Mouse (Mus musculus) lung, embryonic 14.5 days (tissue): ENCODE results near the gene Gm5148. TPM values are rescaled to one million over a fixed set of nuclear protein-coding genes. Genes with fewer than 3 reads are reported as not detected.

ENCODE experiments used
- ATAC-seq: fragments of 200-750 bp; cut with Nextera tagmentation; 2 replicates; pipeline ENCODE4 v1.8.0; 2017; ENCODE audit warnings: mild to moderate bottlenecking, moderate TSS enrichment, moderate library complexity; ENCODE audit not compliant: insufficient read depth
- DNase-seq: peaks from one replicate; pipeline ENCODE4 v3.0.0-alpha.2; 2015
- H3K27ac ChIP-seq: fragments of 300-500 bp; sonication (generic); 2 replicates; pipeline ENCODE4 v1.5.1; 2014; ENCODE audit warnings: low read depth, mild to moderate bottlenecking, moderate library complexity
- H3K27me3 ChIP-seq: fragments of 300-500 bp; sonication (generic); 2 replicates; pipeline ENCODE4 v1.6.1; 2014; ENCODE audit warnings: low read length, control low read depth; ENCODE audit not compliant: insufficient read depth
- H3K36me3 ChIP-seq: fragments of 300-500 bp; sonication (generic); 2 replicates; pipeline ENCODE4 v1.6.1; 2014; ENCODE audit warnings: control low read depth; ENCODE audit not compliant: insufficient read depth
- H3K4me1 ChIP-seq: fragments of 300-500 bp; sonication (generic); 2 replicates; pipeline ENCODE4 v1.6.1; 2014; ENCODE audit warnings: antibody characterized with exemption, control low read depth; ENCODE audit not compliant: insufficient read depth
- H3K4me2 ChIP-seq: fragments of 300-500 bp; sonication (generic); 2 replicates; pipeline ENCODE4 v1.6.1; 2014; ENCODE audit warnings: mild to moderate bottlenecking
- H3K4me3 ChIP-seq: fragments of 300-500 bp; sonication (generic); 2 replicates; pipeline ENCODE4 v1.5.1; 2014; ENCODE audit warnings: low read depth, low read length
- H3K9ac ChIP-seq: fragments of 300-500 bp; sonication (generic); 2 replicates; pipeline ENCODE4 v1.6.1; 2014
- H3K9me3 ChIP-seq: fragments of 300-500 bp; sonication (generic); 2 replicates; pipeline ENCODE4 v1.6.1; 2016; ENCODE audit warnings: low read depth, low read length, control low read depth
- CTCF ChIP-seq: IDR thresholded peaks from 2 replicates; pipeline ENCODE4 v1.5.1; 2016; ENCODE audit warnings: antibody characterized with exemption, low read depth
- WGBS: fragments of 180-500 bp; shearing (Covaris S2); extraction: QIAGEN DNeasy Blood & Tissue Kit; methylation state at CpG from one replicate; pipeline ENCODE4 v1.1.7; 2014; 5-methylcytosine and 5-hydroxymethylcytosine counted together
- polyA plus RNA-seq: library from polyadenylated mRNA; unstranded; fragments of >200 nt; fragmentation: Nextera tagmentation; extraction: Ambion mirVana; gene quantifications from 2 replicates; pipeline ENCODE4 v1.2.1, GENCODE M21; 2014

The Gm5148 gene
- polyA plus RNA-seq, 1 experiment from 2014 or later = 6.7 TPM

DNA sequence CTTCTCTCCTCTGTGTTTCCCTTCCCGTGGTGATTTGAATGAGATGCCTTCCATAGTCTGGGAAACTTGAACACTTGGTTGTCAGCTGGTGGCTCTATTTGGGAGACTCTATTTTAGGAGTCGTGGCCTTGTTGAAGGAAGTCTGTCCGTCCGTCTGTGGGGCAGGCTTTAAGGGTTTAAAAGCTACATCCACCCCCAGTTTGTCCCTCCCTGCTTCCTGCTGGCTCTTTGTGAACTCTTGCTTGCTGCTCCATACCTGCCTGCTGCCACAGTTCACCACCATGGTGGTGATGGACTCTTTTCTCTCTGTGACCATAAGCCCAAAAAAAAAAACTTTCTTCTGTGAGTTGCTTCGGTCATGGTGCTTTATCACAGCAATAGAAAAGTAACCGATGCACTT is 21.2 kb downstream of the Gm5148 start:
- Histone ChIP-seq H3K9ac (no peak overlapping the region), H3K4me1 (peaks cover 5% of the 10 kb centered on the region; the same call in 1 of the 2 replicates), H3K4me2 (no peak overlapping the region), H3K4me3 (no peak overlapping the region), H3K36me3 (no peaks in the 10 kb centered on the region), H3K27me3 (no peaks in the 10 kb centered on the region), H3K9me3 (no peaks in the 10 kb centered on the region), H3K27ac (no peak overlapping the region)
- ATAC-seq = no peak
- no peak for DNase-seq
- no peak for TF ChIP-seq CTCF
- WGBS = 89% methylated on average over 6 of the region's 6 CpGs

DNA sequence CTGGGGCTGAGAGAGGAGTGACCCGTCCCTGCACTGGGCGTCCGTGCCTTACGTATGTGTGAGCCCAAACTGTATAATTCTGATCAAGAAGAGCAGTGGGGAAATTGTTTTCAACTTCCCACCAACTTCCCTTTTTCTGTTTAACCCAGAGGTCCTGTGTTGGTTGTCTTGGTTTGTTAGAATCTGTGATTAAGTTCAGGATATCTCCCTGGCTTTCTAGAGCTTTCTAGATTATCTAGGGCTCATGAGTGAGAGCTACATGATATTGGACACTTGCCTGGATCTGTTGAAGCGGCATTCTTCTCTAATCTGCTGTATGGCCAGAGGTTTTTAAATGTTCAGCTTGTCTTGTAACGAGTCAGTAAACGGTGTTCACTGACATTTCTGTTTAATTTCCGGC is 30.7 kb downstream of the Gm5148 start:
- DNase-seq = peak; percentile 78
- ATAC-seq = no peak
- Histone ChIP-seq H3K27ac (no peak overlapping the region; the same call in 1 of the 2 replicates), H3K4me3 (no peak overlapping the region), H3K36me3 (no peaks in the 10 kb centered on the region), H3K27me3 (no peaks in the 10 kb centered on the region), H3K9me3 (no peaks in the 10 kb centered on the region), H3K9ac (no peak overlapping the region), H3K4me2 (no peak overlapping the region), H3K4me1 (peaks cover 11% of the 10 kb centered on the region; the same call in 1 of the 2 replicates)
- 43% methylated on average over 8 of the region's 8 CpGs for WGBS
- no peak for TF ChIP-seq CTCF

DNA sequence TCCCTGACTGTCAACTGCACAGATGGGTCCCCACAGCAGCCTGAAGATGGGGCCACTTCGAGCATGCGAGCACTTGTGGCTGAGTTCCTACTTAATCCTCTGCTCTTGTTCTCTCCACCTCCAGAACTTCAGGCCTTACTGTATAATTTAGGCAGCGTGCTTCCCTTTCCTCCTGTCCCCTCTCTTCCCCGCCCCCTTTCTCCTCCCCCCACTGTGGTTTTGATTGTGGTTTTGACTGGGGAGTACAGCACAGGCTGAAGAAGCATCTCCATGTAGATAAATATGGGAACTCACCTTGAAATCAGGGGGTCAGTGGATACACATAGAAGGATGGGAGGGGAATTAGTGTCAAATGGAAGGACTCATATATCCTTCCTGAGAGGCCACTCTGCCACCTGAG is 31.3 kb downstream of the Gm5148 start:
- WGBS = 69% methylated on average over 4 of the region's 4 CpGs
- peaks cover 11% of the 10 kb centered on the region; the same call in 1 of the 2 replicates for H3K4me1 ChIP-seq

DNA sequence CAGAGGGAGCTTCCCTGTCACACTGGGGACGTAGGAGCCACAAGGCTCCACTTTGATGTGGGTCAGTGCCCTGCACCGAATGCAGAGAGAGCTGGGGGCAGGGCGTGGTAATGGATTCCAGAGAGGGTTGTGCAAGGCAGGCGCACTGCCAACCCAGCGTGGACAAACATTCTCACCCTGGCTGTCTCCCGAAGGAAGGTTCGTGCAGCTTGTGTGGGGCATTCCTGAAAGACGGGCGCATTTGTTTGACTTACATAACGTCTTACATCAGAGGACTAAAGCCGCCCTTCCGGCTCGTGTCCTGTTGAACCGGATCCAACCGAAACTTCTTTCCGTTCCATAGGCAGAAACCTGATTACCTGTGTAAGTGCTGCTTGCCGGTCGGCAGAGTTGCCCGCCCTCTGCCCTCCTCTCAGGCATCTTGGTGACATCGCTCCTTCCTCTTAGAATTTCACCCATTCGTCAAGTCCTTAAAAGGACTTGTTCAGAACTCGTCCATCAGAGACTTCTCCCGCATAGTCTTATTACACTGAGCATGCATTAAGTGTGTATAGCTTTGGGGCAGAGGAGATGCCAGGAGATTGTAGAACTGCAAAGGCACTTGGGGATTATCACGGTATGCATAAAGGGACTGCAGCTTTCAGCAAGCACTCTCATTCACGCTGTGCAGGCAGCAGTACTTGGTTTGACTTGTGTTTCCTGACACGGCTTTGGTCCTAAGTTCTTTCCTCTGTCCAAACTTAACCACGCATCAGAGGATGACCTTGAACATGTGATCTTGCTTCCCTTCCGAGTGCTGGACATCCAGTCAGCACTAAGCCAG is 36.9 kb downstream of the Gm5148 start:
- 0 out of 2 replicates have a peak, but pooled peaks have one; percentile 13 for TF ChIP-seq CTCF
- peak; percentile 79 for ATAC-seq
- Histone ChIP-seq H3K9ac (peak overlapping the region; percentile 11; the same call in 1 of the 2 replicates), H3K36me3 (no peaks in the 10 kb centered on the region), H3K27me3 (no peaks in the 10 kb centered on the region), H3K4me1 (peaks cover 11% of the 10 kb centered on the region), H3K4me3 (peak overlapping the region; percentile 25), H3K4me2 (peak overlapping the region; percentile 62), H3K27ac (peak overlapping the region; percentile 76), H3K9me3 (no peaks in the 10 kb centered on the region)
- WGBS = 17% methylated on average over 28 of the region's 28 CpGs
- peak; percentile 88 for DNase-seq

More for the DNA sequence above, 31.3 kb downstream of the Gm5148 start:
- Histone ChIP-seq H3K27me3 (no peaks in the 10 kb centered on the region), H3K36me3 (no peaks in the 10 kb centered on the region), H3K4me3 (no peak overlapping the region), H3K9ac (no peak overlapping the region), H3K9me3 (no peaks in the 10 kb centered on the region), H3K27ac (no peak overlapping the region), H3K4me2 (no peak overlapping the region)
- ATAC-seq = no peak
- DNase-seq = no peak
- TF ChIP-seq CTCF = no peak

DNA sequence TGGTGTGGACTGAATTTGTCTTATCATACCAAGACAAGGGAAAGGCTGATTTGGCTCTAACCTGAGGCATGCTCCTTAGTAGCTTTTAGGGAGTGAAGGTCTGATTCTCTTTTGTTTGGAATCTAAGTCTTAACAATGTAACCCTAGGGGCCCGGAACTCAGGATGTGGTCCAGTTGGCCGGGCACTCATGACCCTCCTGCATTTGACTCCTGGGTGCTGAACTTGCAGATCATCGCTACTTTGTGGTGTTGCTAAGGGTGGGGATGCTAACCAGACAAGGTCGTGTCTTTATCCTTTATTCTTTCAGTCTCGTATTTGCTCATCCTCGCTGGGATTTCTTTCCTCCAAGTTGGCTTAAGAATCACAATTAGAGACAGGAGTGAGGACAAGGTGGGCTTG is 37.5 kb downstream of the Gm5148 start:
- H3K4me2 ChIP-seq = peak overlapping the region; percentile 62
- no peaks in the 10 kb centered on the region for H3K36me3 ChIP-seq
- no peak for DNase-seq
- peaks cover 11% of the 10 kb centered on the region for H3K4me1 ChIP-seq
- H3K4me3 ChIP-seq = peak overlapping the region; percentile 25
- no peak overlapping the region for H3K9ac ChIP-seq
- no peak for TF ChIP-seq CTCF
- H3K27me3 ChIP-seq = no peaks in the 10 kb centered on the region
- 0 out of 2 replicates have a peak, but pooled peaks have one; percentile 2 for ATAC-seq
- H3K27ac ChIP-seq = peak overlapping the region; percentile 76
- WGBS = 23% methylated on average over 6 of the region's 6 CpGs
- no peaks in the 10 kb centered on the region for H3K9me3 ChIP-seq

DNA sequence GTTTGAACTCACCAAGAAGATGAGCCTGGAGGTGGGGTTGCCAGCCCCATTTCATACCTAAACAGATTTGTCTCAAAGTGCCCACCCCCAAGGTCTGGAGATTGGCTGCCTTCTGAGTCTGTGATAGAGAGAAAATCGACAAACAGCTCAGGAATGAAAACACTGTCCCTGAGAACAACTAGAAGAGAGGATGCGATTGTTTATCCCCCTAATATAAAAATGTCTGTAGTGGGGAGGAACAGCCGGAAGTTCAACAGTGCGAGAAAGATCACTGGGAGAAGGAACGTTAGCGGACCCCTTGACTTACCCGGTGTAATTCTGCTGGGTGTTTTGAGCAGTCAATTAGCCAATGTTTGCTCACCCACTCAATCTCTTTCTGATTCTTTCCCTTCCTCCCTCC is 38.1 kb downstream of the Gm5148 start:
- Histone ChIP-seq H3K4me2 (peak overlapping the region; percentile 26; the same call in 1 of the 2 replicates), H3K9me3 (no peaks in the 10 kb centered on the region), H3K36me3 (no peaks in the 10 kb centered on the region), H3K27ac (peak overlapping the region; percentile 76), H3K9ac (no peak overlapping the region), H3K4me1 (peaks cover 11% of the 10 kb centered on the region), H3K4me3 (no peak overlapping the region), H3K27me3 (no peaks in the 10 kb centered on the region)
- 12% methylated on average over 7 of the region's 7 CpGs for WGBS
- ATAC-seq (no peak), DNase-seq (no peak)
- no peak for TF ChIP-seq CTCF

DNA sequence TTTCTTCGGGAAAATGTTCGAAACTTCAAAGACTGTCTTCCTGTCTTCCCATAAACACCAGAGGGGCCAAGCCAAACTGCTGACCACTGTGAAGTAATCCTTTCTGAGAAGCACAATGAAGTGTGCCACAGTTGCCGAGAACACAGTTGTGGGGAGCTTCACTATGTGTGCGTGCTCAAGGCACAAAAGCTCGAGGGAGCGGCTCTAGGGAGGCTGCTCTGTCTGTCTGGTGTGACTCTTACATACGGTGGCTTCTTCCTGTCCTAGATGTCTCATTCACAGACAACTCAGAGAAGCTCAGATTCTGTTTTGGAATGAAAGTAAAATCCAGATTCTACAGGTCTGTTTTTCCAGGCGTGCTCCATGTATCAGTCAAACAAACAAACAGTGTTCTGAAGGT is 48.0 kb downstream of the Gm5148 start:
- no peak overlapping the region for H3K4me3 ChIP-seq
- H3K9ac ChIP-seq = no peak overlapping the region
- H3K36me3 ChIP-seq = no peaks in the 10 kb centered on the region
- H3K4me2 ChIP-seq = no peak overlapping the region
- DNase-seq (peak; percentile 24), ATAC-seq (no peak)
- H3K9me3 ChIP-seq = no peaks in the 10 kb centered on the region
- no peak for TF ChIP-seq CTCF
- H3K27me3 ChIP-seq = peaks cover 4% of the 10 kb centered on the region; the same call in 1 of the 2 replicates
- H3K27ac ChIP-seq = no peak overlapping the region
- WGBS = 58% methylated on average over 8 of the region's 8 CpGs
- peaks cover 5% of the 10 kb centered on the region for H3K4me1 ChIP-seq
